Mouse (Mus musculus) G1E-ER4 (cell line): ENCODE data around the gene Eif3k. TPM values are rescaled to one million over a fixed set of nuclear protein-coding genes. Genes with fewer than 3 reads are reported as not detected.
A peak's percentile ranks its signal among the peaks of the same experiment; 100 is the strongest.

Experiments
- GATA1 ChIP-seq: IDR thresholded peaks from one replicate; pipeline ENCODE4 v1.8.0; 2012; ENCODE audit warnings: low read length, inconsistent platforms
- polyA plus RNA-seq: library from polyadenylated mRNA; stranded (reverse); fragments of >175 nt; gene quantifications from 2 replicates; pipeline ENCODE4 v1.2.3, GENCODE M21; 2012

Eif3k gene
- polyA plus RNA-seq, 1 experiment, result 100 TPM

- no peak for TF ChIP-seq GATA1
These were observed 26.3 kb downstream of the Eif3k start for GRCm38 (mm10) chr7:28955295-28955897.

- no peak for TF ChIP-seq GATA1
These were observed 26.9 kb downstream of the Eif3k start for GRCm38 (mm10) chr7:28954773-28955172.

GRCm38 (mm10) chr7:28953476-28954376 lies 27.9 kb downstream of the Eif3k start:
- TF ChIP-seq GATA1, result peak; percentile 1

GRCm38 (mm10) chr7:28952786-28953185 lies 28.9 kb downstream of the Eif3k start:
- no peak for TF ChIP-seq GATA1

GRCm38 (mm10) chr7:28951764-28952163 lies 29.9 kb downstream of the Eif3k start:
- TF ChIP-seq GATA1, result no peak

- no peak for TF ChIP-seq GATA1
These were observed 31.2 kb downstream of the Eif3k start for GRCm38 (mm10) chr7:28950346-28951037.

- no peak for TF ChIP-seq GATA1
These were observed 32.4 kb downstream of the Eif3k start for GRCm38 (mm10) chr7:28949298-28949697.

- TF ChIP-seq GATA1, result no peak
These were observed 32.9 kb downstream of the Eif3k start for GRCm38 (mm10) chr7:28948746-28949145.

- no peak for TF ChIP-seq GATA1
These were observed 35.4 kb downstream of the Eif3k start for GRCm38 (mm10) chr7:28946271-28946610.

- TF ChIP-seq GATA1, result no peak
These were observed 36.0 kb downstream of the Eif3k start for GRCm38 (mm10) chr7:28945416-28946270.

- TF ChIP-seq GATA1, result no peak
These were observed 36.8 kb downstream of the Eif3k start for GRCm38 (mm10) chr7:28944756-28945415.

- no peak for TF ChIP-seq GATA1
These were observed 38.0 kb downstream of the Eif3k start for GRCm38 (mm10) chr7:28943451-28944180.

GRCm38 (mm10) chr7:28941542-28941941 lies 40.1 kb downstream of the Eif3k start:
- TF ChIP-seq GATA1, result no peak

GRCm38 (mm10) chr7:28941129-28941528 lies 40.5 kb downstream of the Eif3k start:
- TF ChIP-seq GATA1, result no peak
